Mouse (Mus musculus): ENCODE results near the gene Lrfn4. TPM values are rescaled to one million over a fixed set of nuclear protein-coding genes. Genes with fewer than 3 reads are reported as not detected.

The Lrfn4 gene
- total RNA-seq (2021), result 10 to 100 TPM in 1 of 2 experiments, 1 to 10 TPM in 1; 7.3 to 10.2 TPM
- long read RNA-seq, experiment 1, transcript Lrfn4-202 (3 exons, 2,918 nt), result major isoform, 8 of 21 reads
- long read RNA-seq, experiment 1, transcript Lrfn4-201 (2 exons, 3,194 nt), result minor isoform, 5 of 21 reads
- long read RNA-seq, experiment 1, partial matches to known transcripts, result 0 of 21 reads
- long read RNA-seq, experiment 1, other reads (novel, unspliced or antisense), result 8 of 21 reads
- long read RNA-seq, experiment 2, partial matches to known transcripts, result 0 of 17 reads
- long read RNA-seq, experiment 2, other reads (novel, unspliced or antisense), result 11 of 17 reads

- peak; percentile 89 for DNase-seq
Measured at GRCm38 (mm10) chr19:4615151-4616093, at the start of gene Lrfn4. Lrfn4 (minus strand) TSS chr19:4615667.

DNA sequence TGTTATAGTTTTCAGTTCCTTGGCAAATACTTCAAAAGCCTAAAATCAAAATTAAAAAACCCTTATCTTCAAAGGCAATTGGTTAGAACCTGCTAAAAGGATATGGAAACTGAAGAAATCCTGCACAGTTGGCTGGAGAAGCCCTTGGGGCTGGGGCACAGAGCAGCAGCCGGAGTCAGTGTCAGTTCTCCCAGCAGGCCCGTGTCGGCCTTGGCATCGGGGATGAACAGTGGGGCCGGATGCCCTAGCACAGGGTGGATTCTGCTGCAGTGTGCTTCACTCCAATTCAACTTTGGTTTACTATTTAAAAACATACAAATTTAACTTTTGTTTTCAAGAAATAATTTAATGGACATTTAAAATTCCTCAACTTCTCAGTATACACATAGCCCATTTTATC is 42.7 kb upstream of the Lrfn4 start:
- no peak for DNase-seq

DNA sequence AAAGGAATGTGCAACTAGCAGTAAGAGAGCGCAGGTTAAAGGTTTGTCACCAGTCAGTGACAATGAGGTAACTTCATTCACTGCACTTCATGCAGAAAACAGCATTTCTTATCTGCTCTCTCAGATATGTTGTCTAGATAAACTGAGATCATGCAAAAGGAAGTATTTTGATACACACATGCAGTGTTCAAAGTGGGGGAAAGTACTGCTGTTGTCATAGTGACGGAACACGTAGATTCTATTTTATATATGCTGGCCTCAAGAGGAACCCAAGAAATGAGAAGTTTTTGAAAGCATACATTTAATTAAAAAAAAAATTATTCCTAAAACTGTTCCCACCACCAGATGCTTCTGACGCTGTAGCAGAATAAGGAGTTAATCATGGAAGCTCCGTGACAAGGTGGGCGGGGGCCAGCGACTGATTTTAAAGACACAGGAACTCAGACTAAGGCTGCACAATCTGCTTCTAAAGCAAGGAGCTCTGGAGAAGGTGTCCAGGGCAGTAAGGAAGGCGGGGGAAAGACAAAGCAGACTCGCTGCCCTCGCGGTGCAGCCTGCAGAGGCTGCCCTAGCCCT is 31.5 kb upstream of the Lrfn4 start:
- no peak for DNase-seq

DNA sequence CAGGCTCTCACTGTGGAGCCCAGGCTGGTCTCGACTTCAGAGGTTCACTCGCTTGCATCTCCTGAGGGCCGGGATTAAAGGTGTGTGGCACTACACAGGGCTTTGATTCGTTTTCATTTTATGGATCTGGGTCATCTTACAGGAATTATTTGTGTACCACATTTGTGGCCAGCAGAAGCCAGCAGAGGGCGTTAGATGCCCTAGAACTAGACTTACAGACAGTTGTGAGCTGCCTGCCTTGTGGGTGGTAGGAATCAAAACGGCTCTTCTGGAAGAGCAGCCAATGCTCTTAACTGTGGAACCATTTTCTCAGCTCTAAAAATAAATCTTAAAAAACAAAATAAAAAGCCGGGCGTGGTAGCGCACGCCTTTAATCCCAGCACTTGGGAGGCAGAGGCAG is 28.8 kb upstream of the Lrfn4 start:
- DNase-seq, result peak; percentile 47

- DNase-seq, result no peak
Measured at GRCm38 (mm10) chr19:4635986-4636385, 20.5 kb upstream of the Lrfn4 start.

DNA sequence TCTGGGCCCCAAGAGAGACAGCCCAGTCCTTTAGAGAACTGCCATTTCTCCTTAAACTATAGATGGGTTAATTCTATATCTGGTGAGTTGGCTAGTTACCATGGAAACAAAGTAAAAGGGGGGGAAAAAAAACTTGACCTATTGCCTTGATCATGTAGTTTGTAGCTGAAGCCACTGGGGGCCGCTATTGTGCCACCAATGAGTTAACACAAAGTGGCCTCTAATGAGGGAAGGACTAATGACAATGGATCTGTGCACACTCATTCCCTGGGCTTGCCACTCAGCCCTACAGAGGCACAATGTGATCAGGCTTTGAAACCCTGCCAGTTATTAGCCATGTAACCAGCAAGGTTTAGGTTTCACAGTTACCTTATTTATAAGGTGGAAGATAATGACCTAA is 13.4 kb upstream of the Lrfn4 start:
- peak; percentile 78 for DNase-seq

GRCm38 (mm10) chr19:4625829-4626535 is 10.5 kb upstream of the Lrfn4 start:
- DNase-seq, result no peak

DNA sequence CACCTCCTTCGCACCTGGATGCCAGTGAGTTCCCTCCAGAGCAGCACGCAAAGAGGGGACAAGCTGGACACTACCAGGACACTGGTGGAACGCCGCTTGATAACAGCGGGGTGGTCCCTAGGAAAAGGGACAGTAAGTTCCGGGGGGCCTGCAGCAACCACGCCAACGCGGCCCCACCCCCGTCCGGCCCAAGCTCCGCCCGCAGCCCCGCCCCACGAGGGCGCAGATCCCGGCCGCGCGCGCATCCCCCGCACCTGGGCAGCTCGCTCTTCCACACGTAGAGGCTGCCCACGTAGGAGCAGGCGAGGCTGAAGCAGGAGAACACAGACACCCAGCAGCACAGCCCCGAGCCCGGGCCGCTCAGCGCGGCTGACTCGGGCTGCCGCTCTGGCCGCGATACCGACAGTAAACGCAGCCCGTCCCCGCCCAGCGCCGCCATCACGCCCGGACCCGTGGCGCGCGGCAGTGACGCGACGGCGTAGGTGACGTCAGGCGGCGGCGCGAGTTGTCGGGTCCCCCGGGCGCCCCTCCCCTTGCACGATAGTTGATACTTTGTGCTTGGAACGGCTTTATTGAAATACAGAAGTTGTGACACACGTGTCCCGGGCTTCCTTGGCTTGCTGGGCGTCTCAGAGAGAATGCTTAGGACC is 9.8 kb upstream of the Lrfn4 start, which contains the start of gene Rce1:
Gene Rce1, minus strand, starts transcription at position 463 of the 650 bp plus-strand sequence.
- peak; percentile 94 for DNase-seq

- no peak for DNase-seq
Measured at GRCm38 (mm10) chr19:4624406-4625178, 9.1 kb upstream of the Lrfn4 start.

GRCm38 (mm10) chr19:4624006-4624405 is 8.5 kb upstream of the Lrfn4 start:
- no peak for DNase-seq

- no peak for DNase-seq
Measured at GRCm38 (mm10) chr19:4623419-4623818, 8.0 kb upstream of the Lrfn4 start.

- no peak for DNase-seq
Measured at GRCm38 (mm10) chr19:4622780-4623179, 7.3 kb upstream of the Lrfn4 start.

GRCm38 (mm10) chr19:4620721-4621120 is 5.3 kb upstream of the Lrfn4 start:
- no peak for DNase-seq

- no peak for DNase-seq
Measured at GRCm38 (mm10) chr19:4619461-4619860, 4.0 kb upstream of the Lrfn4 start.

GRCm38 (mm10) chr19:4618183-4618582 is 2.7 kb upstream of the Lrfn4 start:
- no peak for DNase-seq

GRCm38 (mm10) chr19:4616546-4616945 is 1.1 kb upstream of the Lrfn4 start:
- DNase-seq, result no peak

GRCm38 (mm10) chr19:4614305-4615150 is 939 bp downstream of the Lrfn4 start:
- peak; percentile 22 for DNase-seq

- no peak for DNase-seq
Measured at GRCm38 (mm10) chr19:4613464-4614304, 1.8 kb downstream of the Lrfn4 start.

Data from adrenal gland, postnatal 10 days (tissue).